Mouse (Mus musculus) mouse trophoblast stem cell (cell line): Measurements from ENCODE around the gene Lgals3bp.

Experiments used
- in situ Hi-C, 2 experiments: fragments of 300-500 bp; cut with MseI, MboI; formaldehyde crosslinking; loops; 2 replicates in 1 of 2; 3 replicates in 1 of 2; pipeline ENCODE4 v1.15.1; 2025

Lgals3bp gene

GRCm38 (mm10) chr11:118362971-118363518 is 38.8 kb downstream of the Lgals3bp start:
- in situ Hi-C loops: loop anchor here (5.0 kb wide), 2 partner anchors 41 to 51 kb away; no protein-coding TSS in a partner anchor

DNA sequence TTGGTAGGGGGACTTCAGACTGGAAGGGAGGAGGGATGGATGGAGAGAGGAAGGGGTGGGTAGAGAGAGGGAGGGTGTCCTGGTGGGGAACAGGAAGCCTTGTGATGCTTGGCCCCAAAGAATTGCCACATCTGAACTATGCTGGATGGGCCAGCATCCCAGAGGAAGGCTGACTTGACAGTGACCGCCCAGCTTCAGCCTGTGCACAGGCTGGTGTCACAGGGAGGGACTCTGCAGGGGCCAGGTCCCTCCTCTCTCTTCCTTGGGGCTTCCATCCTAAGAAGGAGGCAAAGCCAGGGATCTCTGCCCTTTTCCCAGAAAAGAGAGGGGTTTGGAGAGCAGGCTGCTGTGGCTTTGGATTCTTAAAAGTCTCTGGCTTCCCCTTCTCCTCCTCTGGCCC is 39.4 kb downstream of the Lgals3bp start:
- in situ Hi-C loops: loop anchor here (5.0 kb wide), 2 partner anchors 40 to 50 kb away; no protein-coding TSS in a partner anchor

- in situ Hi-C loops: loop anchor here (5.0 kb wide), 2 partner anchors 39 to 49 kb away; no protein-coding TSS in a partner anchor
Observed at GRCm38 (mm10) chr11:118360907-118361341, 41.0 kb downstream of the Lgals3bp start.

- in situ Hi-C loops: loop anchor here (5.0 kb wide), 2 partner anchors 38 to 48 kb away; no protein-coding TSS in a partner anchor
Observed at GRCm38 (mm10) chr11:118360491-118360890, 41.4 kb downstream of the Lgals3bp start.

GRCm38 (mm10) chr11:118355640-118356039 is 46.3 kb downstream of the Lgals3bp start, which contains the start of gene Timp2:
Gene Timp2 (minus strand): TSS chr11:118355740.
- in situ Hi-C loops: no loop called here

DNA sequence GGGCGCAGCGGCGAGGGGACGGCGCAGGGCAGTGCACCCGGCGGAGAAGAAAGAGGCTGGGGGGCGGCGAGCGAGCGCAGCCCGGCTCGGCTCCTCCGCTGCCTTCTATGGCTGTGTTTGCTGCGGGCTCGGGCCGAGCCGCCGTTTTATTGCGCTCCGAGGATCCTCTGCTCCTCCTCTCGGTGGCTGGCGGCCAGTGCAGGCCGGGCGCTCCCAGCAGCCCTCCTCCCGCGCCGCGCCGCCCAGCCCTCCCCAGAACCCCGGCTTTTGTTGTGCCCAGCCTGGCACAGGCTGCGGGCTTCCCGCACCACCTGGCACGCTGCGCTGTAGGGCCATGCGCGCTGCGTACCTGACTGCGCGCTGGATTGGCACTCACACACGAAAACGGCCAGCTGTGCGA is 46.7 kb downstream of the Lgals3bp start:
- in situ Hi-C loops: no loop called here

- in situ Hi-C loops: no loop called here
Observed at GRCm38 (mm10) chr11:118354636-118355191, 47.2 kb downstream of the Lgals3bp start.

GRCm38 (mm10) chr11:118349494-118349893 is 52.4 kb downstream of the Lgals3bp start:
- in situ Hi-C loops: no loop called here

DNA sequence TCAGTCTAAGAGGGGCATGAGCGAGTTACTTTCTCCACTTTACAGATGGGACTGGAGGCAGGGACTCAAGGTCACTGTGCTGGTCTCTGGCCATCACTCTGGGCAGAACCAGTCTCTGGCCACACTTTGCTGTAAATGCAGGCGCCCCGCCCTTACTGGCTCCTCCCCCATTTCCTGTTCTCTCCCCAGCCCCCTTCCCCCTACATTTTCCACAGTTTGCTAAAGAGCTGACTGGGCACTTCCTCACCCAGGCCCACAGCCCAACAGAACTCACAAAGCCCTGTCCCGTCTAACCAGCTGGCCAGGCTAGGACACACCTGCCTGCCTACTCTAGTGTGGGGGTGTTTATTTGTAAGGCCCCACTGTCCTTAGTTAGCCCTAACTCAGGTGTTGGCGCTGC is 53.0 kb downstream of the Lgals3bp start:
- in situ Hi-C loops: no loop called here

DNA sequence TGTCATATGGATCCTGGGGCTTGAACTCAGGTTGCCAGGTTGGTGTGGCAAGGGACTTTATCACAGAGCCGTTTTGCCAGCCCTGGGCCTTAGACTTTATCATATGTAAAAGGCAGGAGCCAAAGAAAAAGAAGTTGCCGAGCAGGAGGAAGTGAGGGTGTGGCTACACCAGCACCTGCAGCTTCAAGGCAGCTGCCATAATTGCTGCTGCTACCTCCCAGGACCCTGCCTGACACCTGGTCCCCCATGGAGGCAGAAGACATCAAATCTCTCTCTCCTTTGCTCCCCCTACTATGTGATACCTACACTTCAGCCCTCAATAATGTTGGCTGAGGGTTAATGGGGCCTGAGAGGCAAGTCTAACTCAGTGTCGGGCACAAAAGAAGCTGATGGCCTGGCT is 53.5 kb downstream of the Lgals3bp start:
- in situ Hi-C loops: no loop called here

- in situ Hi-C loops: no loop called here
Observed at GRCm38 (mm10) chr11:118347911-118348310, 54.0 kb downstream of the Lgals3bp start.

- in situ Hi-C loops: no loop called here
Observed at GRCm38 (mm10) chr11:118347391-118347790, 54.5 kb downstream of the Lgals3bp start.

DNA sequence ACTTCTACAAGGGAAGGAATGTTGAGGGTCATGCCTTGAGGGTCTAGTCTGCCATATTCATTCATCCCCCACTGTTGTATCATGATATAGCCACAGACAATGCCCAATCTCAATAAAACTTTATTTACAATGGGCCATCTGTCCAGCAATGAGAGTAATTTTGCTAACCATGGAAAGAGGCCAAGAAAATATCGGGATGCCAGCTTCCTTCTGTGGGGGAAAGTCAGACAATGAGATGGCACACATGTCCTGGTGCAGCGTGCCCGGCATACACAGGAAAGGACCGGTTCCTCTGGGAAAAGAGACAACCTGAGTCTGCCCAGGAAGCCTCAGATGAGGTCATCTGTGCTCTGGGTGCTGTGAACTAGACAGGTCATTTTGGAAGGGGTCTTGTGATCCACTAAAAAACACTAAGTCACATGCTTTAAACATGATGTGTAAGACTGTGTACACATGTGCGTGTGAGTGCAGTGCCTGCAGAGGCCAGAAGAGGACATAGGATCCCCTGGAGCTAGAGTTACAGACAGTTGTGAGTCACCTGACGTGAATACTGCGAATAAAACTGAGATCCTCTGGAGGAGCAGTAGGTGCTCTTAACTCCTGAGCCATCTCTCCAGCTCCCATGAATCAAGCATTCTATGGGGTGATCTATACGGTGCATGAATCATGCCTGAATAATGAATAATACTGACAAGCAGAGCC is 55.3 kb downstream of the Lgals3bp start:
- in situ Hi-C loops: no loop called here

DNA sequence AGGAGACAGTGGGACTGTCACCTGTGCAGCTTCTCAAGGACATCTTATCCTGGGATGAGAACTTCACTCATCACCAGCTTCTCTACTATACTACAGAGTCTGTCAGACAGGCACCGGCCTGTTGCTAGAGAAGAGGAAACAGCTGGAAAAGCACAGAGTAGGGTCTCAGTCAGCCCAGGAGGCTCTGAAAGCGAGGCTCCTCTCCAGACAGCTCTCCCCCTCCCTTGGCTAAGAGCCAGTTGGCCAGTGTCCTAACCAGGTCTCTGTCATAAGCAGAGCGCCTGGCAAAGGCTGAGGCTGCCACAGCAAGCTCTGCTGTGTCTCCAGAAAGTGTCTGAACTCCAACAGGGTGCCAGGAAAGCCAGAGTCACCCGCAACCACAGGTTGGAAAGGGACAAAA is 56.2 kb downstream of the Lgals3bp start:
- in situ Hi-C loops: no loop called here

- in situ Hi-C loops: no loop called here
Observed at GRCm38 (mm10) chr11:118343629-118344028, 58.3 kb downstream of the Lgals3bp start.
